Mouse (Mus musculus) kidney, postnatal 0 days (tissue): ENCODE results near the gene Tshz3. TPM values are rescaled to one million over a fixed set of nuclear protein-coding genes. Genes with fewer than 3 reads are reported as not detected.

Source experiments
- ATAC-seq: fragments of 200-750 bp; cut with Nextera tagmentation; replicated peaks from 2 replicates; pipeline ENCODE4 v1.8.0; 2017; ENCODE audit warnings: low read depth, moderate number of reproducible peaks, moderate TSS enrichment, moderate library complexity; ENCODE audit not compliant: low FRiP score
- DNase-seq: peaks from one replicate; pipeline ENCODE4 v3.0.0-alpha.2; 2016; ENCODE audit warnings: low spot score
- H3K27ac ChIP-seq: fragments of 300-500 bp; sonication (generic); 2 replicates; pipeline ENCODE4 v1.5.1; 2014; ENCODE audit warnings: mild to moderate bottlenecking
- H3K27me3 ChIP-seq: fragments of 300-500 bp; sonication (generic); 2 replicates; pipeline ENCODE4 v1.6.1; 2014; ENCODE audit warnings: low read length, mixed read lengths; ENCODE audit not compliant: insufficient read depth
- H3K36me3 ChIP-seq: fragments of 300-500 bp; sonication (generic); 2 replicates; pipeline ENCODE4 v1.6.1; 2014; ENCODE audit warnings: low read length, mixed read lengths; ENCODE audit not compliant: insufficient read depth
- H3K4me1 ChIP-seq: fragments of 300-500 bp; sonication (generic); replicated peaks from 2 replicates; pipeline ENCODE4 v1.6.1; 2014; ENCODE audit warnings: antibody characterized with exemption, low read length, mixed read lengths; ENCODE audit not compliant: insufficient read depth
- H3K4me2 ChIP-seq: fragments of 300-500 bp; sonication (generic); 2 replicates; pipeline ENCODE4 v1.6.1; 2014; ENCODE audit warnings: mild to moderate bottlenecking, low read length, moderate library complexity, mixed read lengths
- H3K4me3 ChIP-seq: fragments of 300-500 bp; sonication (generic); replicated peaks from 2 replicates; pipeline ENCODE4 v1.5.1; 2014; ENCODE audit warnings: low read depth, low read length
- H3K9ac ChIP-seq: fragments of 300-500 bp; sonication (generic); 2 replicates; pipeline ENCODE4 v1.6.1; 2014; ENCODE audit warnings: low read depth, low read length
- H3K9me3 ChIP-seq: fragments of 300-500 bp; sonication (generic); replicated peaks from 2 replicates; pipeline ENCODE4 v1.6.1; 2016; ENCODE audit warnings: low read length, inconsistent platforms, mixed read lengths
- CTCF ChIP-seq: IDR thresholded peaks from 2 replicates; pipeline ENCODE4 v1.5.1; 2016; ENCODE audit warnings: antibody characterized with exemption, low read depth, mild to moderate bottlenecking, moderate library complexity
- WGBS: fragments of 180-500 bp; shearing (Covaris S2); extraction: QIAGEN DNeasy Blood & Tissue Kit; methylation state at CpG from one replicate; pipeline ENCODE4 v1.1.7; 2014; 5-methylcytosine and 5-hydroxymethylcytosine counted together
- polyA plus RNA-seq: library from polyadenylated mRNA; unstranded; fragments of >200 nt; fragmentation: Nextera tagmentation; extraction: Ambion mirVana; gene quantifications from 2 replicates; pipeline ENCODE4 v1.2.1, GENCODE M21; 2015

The Tshz3 gene
- polyA plus RNA-seq, 1 experiment from 2014 or later = 4.5 TPM

DNA sequence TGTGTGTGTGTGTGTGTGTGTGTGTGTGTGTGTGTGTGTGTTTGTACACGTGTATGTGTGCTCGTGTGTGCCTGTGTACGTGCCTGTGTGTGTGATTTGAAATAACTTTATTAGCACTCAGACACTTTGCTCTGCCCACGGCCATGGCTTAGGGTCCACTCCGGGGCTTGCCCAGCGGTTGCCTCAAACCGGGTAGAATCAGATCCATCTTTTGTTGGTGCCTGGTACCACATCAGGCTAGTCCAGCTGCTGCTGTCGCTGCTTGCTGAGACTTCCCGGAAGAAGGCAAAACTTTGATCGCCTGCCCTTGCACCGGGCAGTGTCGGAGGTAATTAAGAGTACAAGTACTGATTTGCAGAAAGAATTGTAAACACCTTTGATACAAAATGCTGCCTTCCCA, 12.1 kb downstream of the Tshz3 start:
- no peaks in the 10 kb centered on the region for H3K36me3 ChIP-seq
- 23% methylated on average over 12 of the region's 12 CpGs for WGBS
- no peak for DNase-seq
- no peaks in the 10 kb centered on the region for H3K9me3 ChIP-seq
- peaks cover 19% of the 10 kb centered on the region; the same call in 1 of the 2 replicates for H3K4me1 ChIP-seq
- H3K4me3 ChIP-seq = no peak overlapping the region
- H3K4me2 ChIP-seq = no peak overlapping the region; the same call in 1 of the 2 replicates
- no peak for ATAC-seq
- H3K27me3 ChIP-seq = no peaks in the 10 kb centered on the region
- no peak for TF ChIP-seq CTCF
- H3K27ac ChIP-seq = no peak overlapping the region
- H3K9ac ChIP-seq = no peak overlapping the region

DNA sequence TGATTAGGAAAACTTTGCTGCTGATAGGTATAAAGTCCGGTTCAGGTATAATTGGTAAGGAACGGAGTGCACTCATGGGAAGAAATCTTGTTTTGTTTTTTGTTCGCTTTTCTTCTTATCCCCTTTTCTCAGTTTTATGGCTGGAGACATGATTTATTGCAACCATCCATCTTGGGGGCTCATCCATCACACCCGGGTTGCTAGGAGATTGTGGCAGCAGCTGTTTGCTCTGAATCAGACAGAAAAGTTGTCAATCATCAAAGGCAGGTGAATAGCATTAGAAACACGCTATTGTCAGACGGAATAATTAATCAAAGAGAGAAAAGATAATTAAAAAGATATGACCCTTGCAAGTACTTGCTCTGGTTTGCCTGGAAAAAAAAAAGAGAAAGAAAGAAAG, 12.5 kb downstream of the Tshz3 start:
- H3K9ac ChIP-seq = no peak overlapping the region
- no peaks in the 10 kb centered on the region for H3K27me3 ChIP-seq
- no peak for TF ChIP-seq CTCF
- H3K4me2 ChIP-seq = no peak overlapping the region; the same call in 1 of the 2 replicates
- no peaks in the 10 kb centered on the region for H3K9me3 ChIP-seq
- ATAC-seq (no peak), DNase-seq (no peak)
- WGBS = 27% methylated on average over 6 of the region's 6 CpGs
- no peaks in the 10 kb centered on the region for H3K36me3 ChIP-seq
- H3K27ac ChIP-seq = no peak overlapping the region
- H3K4me3 ChIP-seq = no peak overlapping the region
- H3K4me1 ChIP-seq = peaks cover 19% of the 10 kb centered on the region; the same call in 1 of the 2 replicates

DNA sequence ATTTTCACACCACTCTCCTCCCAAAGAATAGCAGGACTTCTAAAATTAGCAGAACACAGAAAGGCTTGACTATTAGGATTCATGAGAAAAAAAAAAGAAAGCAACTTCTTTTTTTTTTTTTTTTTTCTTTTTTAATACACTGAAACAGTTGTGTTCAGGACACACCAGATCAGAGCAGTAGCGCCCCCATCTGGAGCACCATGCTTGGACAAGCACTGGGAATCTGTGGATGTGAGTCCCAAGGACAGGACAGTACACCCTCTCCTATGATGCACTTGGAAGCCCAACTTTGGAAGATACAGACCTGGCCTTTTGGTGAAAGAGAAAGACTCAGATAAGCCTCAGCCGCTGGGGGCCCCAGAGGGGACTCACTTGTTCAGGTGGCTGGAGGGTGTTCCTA, 13.8 kb downstream of the Tshz3 start:
- 71% methylated on average over 2 of the region's 2 CpGs for WGBS
- Histone ChIP-seq H3K27me3 (no peaks in the 10 kb centered on the region), H3K4me1 (peaks cover 19% of the 10 kb centered on the region; the same call in 1 of the 2 replicates), H3K9ac (no peak overlapping the region), H3K9me3 (no peaks in the 10 kb centered on the region), H3K4me2 (no peak overlapping the region), H3K36me3 (no peaks in the 10 kb centered on the region), H3K4me3 (no peak overlapping the region), H3K27ac (no peak overlapping the region)
- DNase-seq = no peak
- ATAC-seq = no peak
- TF ChIP-seq CTCF = peak; percentile 21; the same call in 1 of the 2 replicates

DNA sequence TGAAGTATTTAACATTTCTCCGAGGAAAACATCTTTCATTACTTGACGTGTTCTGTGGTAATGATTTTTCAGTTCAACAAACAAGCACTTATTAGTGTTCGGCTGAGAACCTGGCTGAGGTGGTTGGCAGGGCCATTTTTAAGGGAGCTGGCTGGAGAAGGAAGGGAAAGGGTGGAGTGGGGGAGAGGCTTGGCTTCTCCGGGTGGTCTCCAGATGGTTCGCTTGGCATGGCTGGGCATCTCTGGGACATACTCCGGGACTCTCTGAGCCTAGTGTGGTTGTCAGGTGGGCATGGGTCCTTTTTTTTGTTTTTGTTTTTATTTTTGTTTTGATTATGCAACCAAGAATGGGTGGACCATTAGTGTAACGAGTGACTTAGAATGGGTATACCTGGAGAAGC, 16.4 kb downstream of the Tshz3 start:
- Histone ChIP-seq H3K4me3 (no peak overlapping the region), H3K4me2 (no peak overlapping the region), H3K27ac (no peak overlapping the region), H3K9ac (no peak overlapping the region), H3K36me3 (no peaks in the 10 kb centered on the region), H3K27me3 (no peaks in the 10 kb centered on the region), H3K9me3 (no peaks in the 10 kb centered on the region), H3K4me1 (peaks cover 6% of the 10 kb centered on the region; the same call in 1 of the 2 replicates)
- DNase-seq (no peak), ATAC-seq (no peak)
- 77% methylated on average over 7 of the region's 7 CpGs for WGBS
- no peak for TF ChIP-seq CTCF

DNA sequence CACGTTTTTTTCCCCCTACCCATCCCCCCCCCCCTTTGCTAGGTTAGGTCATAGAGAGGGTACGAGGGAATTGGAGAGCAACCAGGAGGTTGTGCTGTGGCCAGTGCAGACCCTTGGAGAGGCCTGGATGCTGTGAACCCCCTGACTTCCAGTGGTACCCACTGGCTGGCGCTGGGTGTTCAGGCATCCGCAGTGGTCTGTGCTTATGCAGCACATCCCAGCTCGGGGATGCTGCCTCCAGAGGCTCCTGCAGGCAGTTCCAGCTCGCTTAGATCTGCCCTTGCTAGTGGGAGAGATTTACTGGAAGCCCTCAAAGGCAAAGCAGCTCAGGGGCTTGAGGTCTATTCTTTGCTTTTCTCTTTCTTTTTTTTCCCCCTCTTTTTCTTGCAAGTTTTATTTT, 19.3 kb downstream of the Tshz3 start:
- peak; percentile 39; the same call in 1 of the 2 replicates for TF ChIP-seq CTCF
- no peak overlapping the region for H3K4me2 ChIP-seq
- 45% methylated on average over 6 of the region's 6 CpGs for WGBS
- no peak overlapping the region for H3K9ac ChIP-seq
- DNase-seq (no peak), ATAC-seq (no peak)
- H3K4me1 ChIP-seq = no peaks in the 10 kb centered on the region
- no peaks in the 10 kb centered on the region for H3K36me3 ChIP-seq
- no peak overlapping the region for H3K27ac ChIP-seq
- H3K27me3 ChIP-seq = no peaks in the 10 kb centered on the region
- no peak overlapping the region for H3K4me3 ChIP-seq
- H3K9me3 ChIP-seq = no peaks in the 10 kb centered on the region

DNA sequence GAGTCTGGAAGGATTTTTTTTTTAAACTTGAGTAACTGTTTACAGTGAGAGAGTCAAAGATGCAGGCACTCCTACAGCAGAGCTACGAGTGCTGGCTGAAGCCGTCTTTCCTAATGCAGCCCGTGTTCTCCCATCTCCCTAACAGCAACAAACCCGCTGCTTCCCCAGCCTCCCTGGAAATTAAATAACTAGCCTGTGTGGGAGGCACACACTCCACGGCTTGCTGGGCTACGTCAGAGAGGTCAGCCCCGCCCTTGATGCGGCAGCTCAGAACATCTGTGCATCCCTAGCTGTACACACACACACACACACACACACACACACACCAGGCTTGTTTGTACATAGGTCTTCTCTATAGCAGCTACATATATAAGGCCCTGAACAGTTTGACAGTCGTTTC, 22.9 kb downstream of the Tshz3 start:
- 0 out of 2 replicates have a peak overlapping the region, but pooled peaks have one; percentile 1 for H3K4me2 ChIP-seq

More for the DNA sequence above, 22.9 kb downstream of the Tshz3 start:
- H3K36me3 ChIP-seq = no peaks in the 10 kb centered on the region
- ATAC-seq = no peak; the same call in 1 of the 2 replicates
- H3K4me3 ChIP-seq = no peak overlapping the region
- DNase-seq = peak; percentile 66
- no peak overlapping the region for H3K9ac ChIP-seq
- TF ChIP-seq CTCF = no peak
- H3K4me1 ChIP-seq = no peaks in the 10 kb centered on the region
- 23% methylated on average over 9 of the region's 9 CpGs for WGBS
- H3K9me3 ChIP-seq = no peaks in the 10 kb centered on the region
- no peaks in the 10 kb centered on the region for H3K27me3 ChIP-seq
- no peak overlapping the region for H3K27ac ChIP-seq
